Comparison of ENCODE assay signal across 9 mouse cellular contexts in genomic region chr17:56241541-56242401, GRCm38 (mm10). TPM values are rescaled to one million over a fixed set of nuclear protein-coding genes. Genes with fewer than 3 reads are reported as not detected.
A peak's percentile ranks its signal among the peaks of the same experiment; 100 is the strongest.
DNase-seq lines count a peak whose midpoint lies in the region; ATAC-seq and TF ChIP-seq lines count a peak whose summit lies in the region.
"Had no signal": no experiment of that assay in that cellular context is flagged by ENCODE, and none has a peak within 500 bp of the region (broad histone marks: within the 10 kb centered on the region; RNA-seq: fewer than 3 reads in every experiment).

No protein-coding gene starts in this region.

- H3K4me1 ChIP-seq in heart, embryonic 10.5 days = no peaks in the 10 kb centered on the region
- no peaks in the 10 kb centered on the region for H3K4me1 ChIP-seq in liver, embryonic 14.5 days (replicated peaks; ENCODE audit: control insufficient read depth in 2 of 2, insufficient read depth in 2 of 2, low read length in 1 of 2)
- H3K4me1 ChIP-seq in neural tube, embryonic 12.5 days = no peaks in the 10 kb centered on the region
- H3K4me1 ChIP-seq in stomach, embryonic 16.5 days (ENCODE audit: control insufficient read depth, insufficient read depth, low read length) = no peaks in the 10 kb centered on the region
- H3K4me1 ChIP-seq: embryonic facial prominence, embryonic 13.5 days had no signal

- no peaks in the 10 kb centered on the region for H3K36me3 ChIP-seq in heart, embryonic 10.5 days
- H3K36me3 ChIP-seq in liver, embryonic 14.5 days (replicated peaks; ENCODE audit: control insufficient read depth, insufficient read depth, low read depth) = no peaks in the 10 kb centered on the region
- no peaks in the 10 kb centered on the region for H3K36me3 ChIP-seq in neural tube, embryonic 12.5 days
- H3K36me3 ChIP-seq in stomach, embryonic 16.5 days (ENCODE audit: control insufficient read depth, insufficient read depth, low read length) = no peaks in the 10 kb centered on the region
- H3K36me3 ChIP-seq: embryonic facial prominence, embryonic 13.5 days had no signal

- no peaks in the 10 kb centered on the region for H3K9me3 ChIP-seq in heart, embryonic 10.5 days
- H3K9me3 ChIP-seq in liver, embryonic 14.5 days (ENCODE audit: control insufficient read depth, low read length) = no peaks in the 10 kb centered on the region
- no peaks in the 10 kb centered on the region for H3K9me3 ChIP-seq in neural tube, embryonic 12.5 days
- H3K9me3 ChIP-seq in stomach, embryonic 16.5 days (replicated peaks; ENCODE audit: control insufficient read depth, low read length) = no peaks in the 10 kb centered on the region
- H3K9me3 ChIP-seq: embryonic facial prominence, embryonic 13.5 days had no signal

- DNase-seq in A20 (ENCODE audit: low read depth, low spot score) = peak; percentile 83
- peak; percentile 71 for DNase-seq in adrenal gland, adult 8-10 months
- peak; percentile 88 for DNase-seq in embryo, embryonic 9.5 days (ENCODE audit: extremely low spot score)
- peak; percentile 94 for DNase-seq in heart, embryonic 10.5 days (ENCODE audit: low spot score)
- peak; percentile 98 for DNase-seq in kidney, postnatal 10 days
- peak; percentile 64 to 67 (median 66) for DNase-seq in liver, embryonic 14.5 days (ENCODE audit: low read depth in 3 of 3, low spot score in 3 of 3)

- no peak overlapping the region for H3K4me3 ChIP-seq in heart, embryonic 10.5 days
- no peak overlapping the region for H3K4me3 ChIP-seq in liver, embryonic 14.5 days (ENCODE audit: insufficient read depth in 1 of 2, low read depth in 2 of 2, low read length in 2 of 2)
- peak overlapping the region; percentile 31 for H3K4me3 ChIP-seq in neural tube, embryonic 12.5 days
- peak overlapping the region; percentile 16; the same call in 1 of the 2 replicates for H3K4me3 ChIP-seq in stomach, embryonic 16.5 days (replicated peaks; ENCODE audit: low read length)
- H3K4me3 ChIP-seq: embryonic facial prominence, embryonic 13.5 days had no signal

- 1% methylated on average over 33 of the region's 33 CpGs for WGBS in heart, embryonic 10.5 days
- WGBS in liver, embryonic 14.5 days (ENCODE audit: insufficient replicate concordance) = 2% methylated on average over 33 of the region's 33 CpGs
- WGBS in neural tube, embryonic 12.5 days = under 1% methylated on average over 33 of the region's 33 CpGs
- WGBS in stomach, embryonic 16.5 days = under 1% methylated on average over 33 of the region's 33 CpGs

- H3K9ac ChIP-seq in liver, embryonic 14.5 days (replicated peaks) = no peak overlapping the region
- H3K9ac ChIP-seq in neural tube, embryonic 12.5 days = peak overlapping the region; percentile 49; the same call in 1 of the 2 replicates
- no peak overlapping the region for H3K9ac ChIP-seq in stomach, embryonic 16.5 days (ENCODE audit: low read length)
- H3K9ac ChIP-seq: embryonic facial prominence, embryonic 13.5 days had no signal

- TF ChIP-seq CTCF in liver, embryonic 14.5 days (IDR thresholded peaks at IDR 0.05; ENCODE audit: low read depth) = peak; percentile 14; the same call in 1 of the 2 replicates

- peaks cover 14% of the 10 kb centered on the region for H3K27me3 ChIP-seq in heart, embryonic 10.5 days (ENCODE audit: insufficient read depth, poor library complexity, severe bottlenecking)
- 0 out of 2 replicates have a peak, but pooled peaks cover 2% of the 10 kb centered on the region for H3K27me3 ChIP-seq in liver, embryonic 14.5 days (ENCODE audit: control insufficient read depth, insufficient read depth, low read length)
- peaks cover 19% of the 10 kb centered on the region for H3K27me3 ChIP-seq in neural tube, embryonic 12.5 days (replicated peaks)
- no peaks in the 10 kb centered on the region; the same call in 1 of the 2 replicates for H3K27me3 ChIP-seq in stomach, embryonic 16.5 days (ENCODE audit: control insufficient read depth, insufficient read depth, low read length)

- H3K27ac ChIP-seq in heart, embryonic 10.5 days = no peak overlapping the region
- no peak overlapping the region for H3K27ac ChIP-seq in liver, embryonic 14.5 days
- no peak overlapping the region for H3K27ac ChIP-seq in neural tube, embryonic 12.5 days
- H3K27ac ChIP-seq in stomach, embryonic 16.5 days (ENCODE audit: low read length) = no peak overlapping the region
- H3K27ac ChIP-seq: embryonic facial prominence, embryonic 13.5 days had no signal

- no peak for ATAC-seq in liver, embryonic 14.5 days (ENCODE audit: insufficient read depth)
- peak; percentile 70 for ATAC-seq in neural tube, embryonic 12.5 days (ENCODE audit: low FRiP score, low read depth)
- peak; percentile 53; the same call in 1 of the 2 replicates for ATAC-seq in stomach, embryonic 16.5 days (ENCODE audit: insufficient read depth, low FRiP score)

- H3K4me2 ChIP-seq in liver, embryonic 14.5 days (ENCODE audit: low read depth) = no peak overlapping the region
- peak overlapping the region; percentile 52 for H3K4me2 ChIP-seq in neural tube, embryonic 12.5 days (replicated peaks)
- no peak overlapping the region for H3K4me2 ChIP-seq in stomach, embryonic 16.5 days (ENCODE audit: low read depth, low read length)
- H3K4me2 ChIP-seq: embryonic facial prominence, embryonic 13.5 days had no signal

- TF ChIP-seq EP300 in liver, embryonic 14.5 days (IDR thresholded peaks at IDR 0.05; ENCODE audit: low read depth) = no peak

RNA-seq across cellular contexts. Expression of gene Fem1a, which starts 14.8 kb away (rescaled TPM):
- 10 to 100 TPM; 30.4 to 32.5 (median 31.2) TPM for total RNA-seq in adrenal gland, adult 8-10 months (2022)
- 15.0 and 20.3 TPM in 2 replicates for polyA plus RNA-seq in heart, embryonic 10.5 days (2016; fragmentation: Nextera tagmentation; extraction: Ambion mirVana)
- polyA plus RNA-seq in liver, embryonic 14.5 days (2012; rRNA removed) = 5.6 and 5.8 TPM in 2 replicates
- polyA plus RNA-seq in liver, embryonic 14.5 days (2014; fragmentation: Nextera tagmentation; extraction: Ambion mirVana) = 4.9 and 5.8 TPM in 2 replicates
- polyA plus RNA-seq in neural tube, embryonic 12.5 days (2016; fragmentation: Nextera tagmentation; extraction: Ambion mirVana) = 19.9 and 20.6 TPM in 2 replicates
- 12.3 and 12.9 TPM in 2 replicates for polyA plus RNA-seq in stomach, embryonic 16.5 days (2015; fragmentation: Nextera tagmentation; extraction: Ambion mirVana)

RNA-seq across cellular contexts. Expression of gene Dpp9, which starts 23.1 kb away (rescaled TPM):
- 10 to 100 TPM; 35.6 to 41.4 (median 39.6) TPM for total RNA-seq in adrenal gland, adult 8-10 months (2022)
- polyA plus RNA-seq in heart, embryonic 10.5 days (2016; fragmentation: Nextera tagmentation; extraction: Ambion mirVana) = 31.0 and 34.3 TPM in 2 replicates
- polyA plus RNA-seq in liver, embryonic 14.5 days (2012; rRNA removed) = 14.4 and 16.5 TPM in 2 replicates
- polyA plus RNA-seq in liver, embryonic 14.5 days (2014; fragmentation: Nextera tagmentation; extraction: Ambion mirVana) = 11.7 and 16.6 TPM in 2 replicates
- polyA plus RNA-seq in neural tube, embryonic 12.5 days (2016; fragmentation: Nextera tagmentation; extraction: Ambion mirVana) = 35.0 and 35.1 TPM in 2 replicates
- 32.6 and 37.4 TPM in 2 replicates for polyA plus RNA-seq in stomach, embryonic 16.5 days (2015; fragmentation: Nextera tagmentation; extraction: Ambion mirVana)

RNA-seq across cellular contexts. Expression of gene Ticam1, which starts 34.8 kb away (rescaled TPM):
- total RNA-seq in adrenal gland, adult 8-10 months (2022) = 10 to 100 TPM; 23.9 to 26.3 (median 24.8) TPM
- 6.8 and 9.5 TPM in 2 replicates for polyA plus RNA-seq in heart, embryonic 10.5 days (2016; fragmentation: Nextera tagmentation; extraction: Ambion mirVana)
- 4.9 and 6.8 TPM in 2 replicates for polyA plus RNA-seq in liver, embryonic 14.5 days (2012; rRNA removed)
- polyA plus RNA-seq in liver, embryonic 14.5 days (2014; fragmentation: Nextera tagmentation; extraction: Ambion mirVana) = 3.4 and 3.8 TPM in 2 replicates
- polyA plus RNA-seq in neural tube, embryonic 12.5 days (2016; fragmentation: Nextera tagmentation; extraction: Ambion mirVana) = 1.5 and 2.0 TPM in 2 replicates
- 7.6 and 9.6 TPM in 2 replicates for polyA plus RNA-seq in stomach, embryonic 16.5 days (2015; fragmentation: Nextera tagmentation; extraction: Ambion mirVana)

RNA-seq across cellular contexts. Expression of gene Plin3, which starts 50.9 kb away (rescaled TPM):
- 100 to 1,000 TPM in 3 of 4 experiments, 10 to 100 TPM in 1; 92.6 to 117 (median 103) TPM for total RNA-seq in adrenal gland, adult 8-10 months (2022)
- 81.7 and 93.2 TPM in 2 replicates for polyA plus RNA-seq in heart, embryonic 10.5 days (2016; fragmentation: Nextera tagmentation; extraction: Ambion mirVana)
- 7.4 and 9.2 TPM in 2 replicates for polyA plus RNA-seq in liver, embryonic 14.5 days (2012; rRNA removed)
- polyA plus RNA-seq in liver, embryonic 14.5 days (2014; fragmentation: Nextera tagmentation; extraction: Ambion mirVana) = 24.2 and 27.2 TPM in 2 replicates
- polyA plus RNA-seq in neural tube, embryonic 12.5 days (2016; fragmentation: Nextera tagmentation; extraction: Ambion mirVana) = 29.0 and 31.7 TPM in 2 replicates
- 103 and 123 TPM in 2 replicates for polyA plus RNA-seq in stomach, embryonic 16.5 days (2015; fragmentation: Nextera tagmentation; extraction: Ambion mirVana)

RNA-seq across cellular contexts. Expression of gene Mydgf, which starts 58.1 kb away (rescaled TPM):
- 10 to 100 TPM; 49.4 to 62.3 (median 54.2) TPM for total RNA-seq in adrenal gland, adult 8-10 months (2022)
- polyA plus RNA-seq in heart, embryonic 10.5 days (2016; fragmentation: Nextera tagmentation; extraction: Ambion mirVana) = 94.2 and 106 TPM in 2 replicates
- polyA plus RNA-seq in liver, embryonic 14.5 days (2012; rRNA removed) = 35.9 and 37.3 TPM in 2 replicates
- polyA plus RNA-seq in liver, embryonic 14.5 days (2014; fragmentation: Nextera tagmentation; extraction: Ambion mirVana) = 48.8 and 50.3 TPM in 2 replicates
- polyA plus RNA-seq in neural tube, embryonic 12.5 days (2016; fragmentation: Nextera tagmentation; extraction: Ambion mirVana) = 65.5 and 65.9 TPM in 2 replicates
- 106 and 116 TPM in 2 replicates for polyA plus RNA-seq in stomach, embryonic 16.5 days (2015; fragmentation: Nextera tagmentation; extraction: Ambion mirVana)

Comparison
In these comparisons a context has a peak if more than half of its experiments do, and no peak if none do; other contexts are left out.
1. H3K4me3 ChIP-seq: peak in neural tube, embryonic 12.5 days (single experiment) and stomach, embryonic 16.5 days (single experiment); none in heart, embryonic 10.5 days (single experiment) and liver, embryonic 14.5 days (0 of 2).
2. Peak in every context shown above with its lines, with median percentiles within 50 percentile points of each other: DNase-seq.